Mouse (Mus musculus) stomach, embryonic 14.5 days (tissue): ENCODE results near the gene Tspo2. TPM values are rescaled to one million over a fixed set of nuclear protein-coding genes. Genes with fewer than 3 reads are reported as not detected.

Source experiments
- ATAC-seq: fragments of 200-750 bp; cut with Nextera tagmentation; 2 replicates; pipeline ENCODE4 v1.8.0; 2017; ENCODE audit warnings: low read depth, moderate TSS enrichment; ENCODE audit not compliant: insufficient number of reproducible peaks, insufficient read depth, low FRiP score
- H3K27ac ChIP-seq: fragments of 300-500 bp; sonication (generic); 2 replicates; pipeline ENCODE4 v1.5.1; 2014; ENCODE audit warnings: mild to moderate bottlenecking, low read length, moderate library complexity, mixed read lengths
- H3K27me3 ChIP-seq: fragments of 300-500 bp; sonication (generic); 2 replicates; pipeline ENCODE4 v1.6.1; 2014; ENCODE audit warnings: low read length, control low read depth, mixed read lengths; ENCODE audit not compliant: control insufficient read depth, insufficient read depth
- H3K36me3 ChIP-seq: fragments of 300-500 bp; sonication (generic); 2 replicates; pipeline ENCODE4 v1.6.1; 2014; ENCODE audit warnings: mild to moderate bottlenecking, control low read depth, low read length, moderate library complexity, mixed read lengths; ENCODE audit not compliant: control insufficient read depth, insufficient read depth
- H3K4me1 ChIP-seq: fragments of 300-500 bp; sonication (generic); 2 replicates; pipeline ENCODE4 v1.6.1; 2014; ENCODE audit warnings: low read length, control low read depth, mixed read lengths; ENCODE audit not compliant: control insufficient read depth, insufficient read depth
- H3K4me2 ChIP-seq: fragments of 300-500 bp; sonication (generic); replicated peaks from 2 replicates; pipeline ENCODE4 v1.6.1; 2014; ENCODE audit warnings: low read depth, low read length, control low read depth
- H3K4me3 ChIP-seq: fragments of 300-500 bp; sonication (generic); 2 replicates; pipeline ENCODE4 v1.5.1; 2014; ENCODE audit warnings: low read depth, low read length, control low read depth
- H3K9ac ChIP-seq: fragments of 300-500 bp; sonication (generic); replicated peaks from 2 replicates; pipeline ENCODE4 v1.6.1; 2014; ENCODE audit warnings: low read depth, mild to moderate bottlenecking, control low read depth, low read length, moderate library complexity, mixed read lengths
- H3K9me3 ChIP-seq: fragments of 300-500 bp; sonication (generic); 2 replicates; pipeline ENCODE4 v1.6.1; 2016; ENCODE audit warnings: low read depth, low read length, control low read depth; ENCODE audit not compliant: control insufficient read depth
- WGBS: fragments of 180-500 bp; shearing (Covaris S2); extraction: QIAGEN DNeasy Blood & Tissue Kit; methylation state at CpG from one replicate; pipeline ENCODE4 v1.1.7; 2014; 5-methylcytosine and 5-hydroxymethylcytosine counted together
- polyA plus RNA-seq: library from polyadenylated mRNA; unstranded; fragments of >200 nt; fragmentation: Nextera tagmentation; extraction: Ambion mirVana; gene quantifications from 2 replicates; pipeline ENCODE4 v1.2.1, GENCODE M21; 2014

The Tspo2 gene
- polyA plus RNA-seq, 1 experiment from 2014 or later: 0.82 TPM

GRCm38 (mm10) chr17:48418174-48418573, 33.1 kb downstream of the Tspo2 start:
- H3K27ac ChIP-seq: peak overlapping the region; percentile 63; the same call in 1 of the 2 replicates
- ATAC-seq: peak; percentile 54; the same call in 1 of the 2 replicates

GRCm38 (mm10) chr17:48417521-48417920, 33.8 kb downstream of the Tspo2 start:
- ATAC-seq: no peak
- Histone ChIP-seq H3K4me3 (no peak overlapping the region), H3K27me3 (no peaks in the 10 kb centered on the region), H3K4me2 (no peak overlapping the region), H3K27ac (no peak overlapping the region), H3K9me3 (no peaks in the 10 kb centered on the region), H3K4me1 (no peaks in the 10 kb centered on the region), H3K9ac (no peak overlapping the region), H3K36me3 (peaks cover 24% of the 10 kb centered on the region; the same call in 1 of the 2 replicates)
- WGBS: 84% methylated on average over 6 of the region's 6 CpGs

More at GRCm38 (mm10) chr17:48418174-48418573, 33.1 kb downstream of the Tspo2 start:
- WGBS: 69% methylated on average over 7 of the region's 7 CpGs
- Histone ChIP-seq H3K9me3 (no peaks in the 10 kb centered on the region), H3K4me1 (no peaks in the 10 kb centered on the region), H3K4me3 (no peak overlapping the region), H3K36me3 (peaks cover 21% of the 10 kb centered on the region; the same call in 1 of the 2 replicates), H3K9ac (no peak overlapping the region), H3K4me2 (peak overlapping the region; percentile 14; the same call in 1 of the 2 replicates), H3K27me3 (no peaks in the 10 kb centered on the region)

GRCm38 (mm10) chr17:48416425-48417195, 34.7 kb downstream of the Tspo2 start:
- Histone ChIP-seq H3K27ac (no peak overlapping the region), H3K4me1 (0 out of 2 replicates have a peak, but pooled peaks cover 4% of the 10 kb centered on the region), H3K36me3 (peaks cover 27% of the 10 kb centered on the region; the same call in 1 of the 2 replicates), H3K4me2 (no peak overlapping the region), H3K9ac (no peak overlapping the region), H3K9me3 (no peaks in the 10 kb centered on the region), H3K27me3 (no peaks in the 10 kb centered on the region), H3K4me3 (no peak overlapping the region)
- ATAC-seq: peak; percentile 71; the same call in 1 of the 2 replicates
- 80% methylated on average over 14 of the region's 14 CpGs for WGBS

- Histone ChIP-seq H3K9me3 (no peaks in the 10 kb centered on the region), H3K9ac (no peak overlapping the region), H3K4me2 (no peak overlapping the region), H3K36me3 (peaks cover 27% of the 10 kb centered on the region; the same call in 1 of the 2 replicates), H3K4me1 (peaks cover 8% of the 10 kb centered on the region; the same call in 1 of the 2 replicates), H3K27me3 (no peaks in the 10 kb centered on the region), H3K27ac (no peak overlapping the region), H3K4me3 (no peak overlapping the region)
- no peak for ATAC-seq
- 81% methylated on average over 7 of the region's 7 CpGs for WGBS
Observed at GRCm38 (mm10) chr17:48416011-48416410, 35.3 kb downstream of the Tspo2 start.

- 30% methylated on average over 8 of the region's 8 CpGs for WGBS
- H3K4me3 ChIP-seq: peak overlapping the region; percentile 88
- H3K4me1 ChIP-seq: peaks cover 25% of the 10 kb centered on the region; the same call in 1 of the 2 replicates
- peak overlapping the region; percentile 81 for H3K4me2 ChIP-seq
- no peaks in the 10 kb centered on the region for H3K27me3 ChIP-seq
- ATAC-seq: no peak
- H3K36me3 ChIP-seq: peaks cover 14% of the 10 kb centered on the region; the same call in 1 of the 2 replicates
- peak overlapping the region; percentile 98 for H3K27ac ChIP-seq
- peak overlapping the region; percentile 57; the same call in 1 of the 2 replicates for H3K9ac ChIP-seq
- H3K9me3 ChIP-seq: no peaks in the 10 kb centered on the region
Observed at GRCm38 (mm10) chr17:48411241-48411640, 40.1 kb downstream of the Tspo2 start.

GRCm38 (mm10) chr17:48410299-48410785, 41.0 kb downstream of the Tspo2 start:
- Histone ChIP-seq H3K4me2 (peak overlapping the region; percentile 81), H3K4me3 (peak overlapping the region; percentile 88), H3K27ac (peak overlapping the region; percentile 98), H3K36me3 (peaks cover 9% of the 10 kb centered on the region; the same call in 1 of the 2 replicates), H3K4me1 (peaks cover 25% of the 10 kb centered on the region; the same call in 1 of the 2 replicates), H3K9me3 (no peaks in the 10 kb centered on the region), H3K27me3 (no peaks in the 10 kb centered on the region), H3K9ac (peak overlapping the region; percentile 57)
- ATAC-seq: peak; percentile 8; the same call in 1 of the 2 replicates
- 1% methylated on average over 13 of the region's 13 CpGs for WGBS

- under 1% methylated on average over 76 of the region's 84 CpGs for WGBS
- peak within 1 kb of the TSS; percentile 100 for H3K9ac ChIP-seq
- H3K36me3 ChIP-seq: peaks cover 6% of the 10 kb centered on the region; the same call in 1 of the 2 replicates
- H3K4me3 ChIP-seq: peak within 1 kb of the TSS; percentile 88
- no peaks in the 10 kb centered on the region for H3K27me3 ChIP-seq
- ATAC-seq: peak; percentile 96
- peak within 1 kb of the TSS; percentile 81 for H3K4me2 ChIP-seq
- peak within 1 kb of the TSS; percentile 100 for H3K27ac ChIP-seq
- H3K4me1 ChIP-seq: peaks cover 25% of the 10 kb centered on the region; the same call in 1 of the 2 replicates
- no peaks in the 10 kb centered on the region for H3K9me3 ChIP-seq
Observed at GRCm38 (mm10) chr17:48409380-48410298, 41.7 kb downstream of the Tspo2 start, which contains the start of the genes Nfya and Oard1. Gene Nfya (minus strand): TSS chr17:48409906. Gene Oard1 (plus strand): TSS chr17:48410014.
